Comparison of ENCODE assay signal across 19 mouse cellular contexts in the genomic region with DNA sequence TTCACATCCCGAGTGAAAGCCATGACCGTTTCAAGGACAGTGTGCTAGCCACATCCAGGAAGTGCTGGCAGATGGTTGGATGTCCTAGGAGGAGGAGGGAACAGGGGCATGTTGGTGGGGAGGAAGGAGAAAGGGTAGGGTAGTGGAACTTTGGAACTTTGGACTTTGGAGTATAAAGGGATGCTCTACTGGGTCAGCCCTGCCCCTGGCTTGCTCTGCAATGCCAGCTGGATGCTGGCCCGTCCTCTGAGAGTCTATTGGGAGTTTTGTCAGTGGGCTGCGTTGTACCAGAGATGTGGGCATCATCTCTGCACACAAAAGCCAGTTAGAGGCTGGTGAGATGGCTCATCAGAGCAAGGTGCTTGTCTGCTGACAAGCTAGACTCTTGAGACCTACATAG.
DNase-seq lines count a peak whose midpoint lies in the region; ATAC-seq lines count a peak whose summit lies in the region.
"Had no signal": no experiment of that assay in that cellular context is flagged by ENCODE, and none has a peak within 500 bp of the region (broad histone marks: within the 10 kb centered on the region; RNA-seq: fewer than 3 reads in every experiment).

No protein-coding gene starts in this region.

- H3K4me3 ChIP-seq in kidney, embryonic 16.5 days (ENCODE audit: low read length), result no peak overlapping the region
- H3K4me3 ChIP-seq in kidney, embryonic 14.5 days (ENCODE audit: low read length), result no peak overlapping the region
- H3K4me3 ChIP-seq: embryonic facial prominence, embryonic 10.5 days; embryonic facial prominence, embryonic 12.5 days; forebrain, embryonic 13.5 days; forebrain, embryonic 15.5 days had no signal

- peaks cover 18% of the 10 kb centered on the region for H3K4me1 ChIP-seq in kidney, embryonic 16.5 days (ENCODE audit: insufficient read depth, low read length)
- no peaks in the 10 kb centered on the region for H3K4me1 ChIP-seq in kidney, embryonic 14.5 days (ENCODE audit: control insufficient read depth, insufficient read depth, low read length)
- H3K4me1 ChIP-seq: embryonic facial prominence, embryonic 12.5 days; forebrain, embryonic 13.5 days had no signal

- H3K4me2 ChIP-seq in kidney, embryonic 16.5 days (replicated peaks; ENCODE audit: low read depth, low read length), result no peak overlapping the region
- no peak overlapping the region for H3K4me2 ChIP-seq in kidney, embryonic 14.5 days (replicated peaks; ENCODE audit: low read depth, low read length)
- H3K4me2 ChIP-seq: embryonic facial prominence, embryonic 12.5 days; forebrain, embryonic 13.5 days; forebrain, embryonic 15.5 days had no signal

- no peaks in the 10 kb centered on the region for H3K27me3 ChIP-seq in kidney, embryonic 16.5 days (ENCODE audit: insufficient read depth, low read length)
- no peaks in the 10 kb centered on the region for H3K27me3 ChIP-seq in kidney, embryonic 14.5 days (ENCODE audit: control insufficient read depth, insufficient read depth, low read length)
- H3K27me3 ChIP-seq: embryonic facial prominence, embryonic 12.5 days; forebrain, embryonic 13.5 days; forebrain, embryonic 15.5 days had no signal

- WGBS in kidney, embryonic 16.5 days, result 74% methylated on average over 4 of the region's 4 CpGs
- WGBS in kidney, embryonic 14.5 days, result 82% methylated on average over 4 of the region's 4 CpGs

- no peaks in the 10 kb centered on the region for H3K36me3 ChIP-seq in kidney, embryonic 16.5 days (ENCODE audit: insufficient read depth, low read length)
- no peaks in the 10 kb centered on the region for H3K36me3 ChIP-seq in kidney, embryonic 14.5 days (ENCODE audit: control insufficient read depth, insufficient read depth, low read length)
- H3K36me3 ChIP-seq: embryonic facial prominence, embryonic 10.5 days; embryonic facial prominence, embryonic 12.5 days; forebrain, embryonic 15.5 days had no signal

- no peak overlapping the region for H3K27ac ChIP-seq in kidney, embryonic 16.5 days (ENCODE audit: low read length)
- no peak overlapping the region for H3K27ac ChIP-seq in kidney, embryonic 14.5 days (ENCODE audit: low read depth, low read length)
- H3K27ac ChIP-seq: embryonic facial prominence, embryonic 10.5 days; embryonic facial prominence, embryonic 12.5 days; forebrain, embryonic 13.5 days; forebrain, embryonic 15.5 days had no signal

- no peak overlapping the region for H3K9ac ChIP-seq in kidney, embryonic 16.5 days (replicated peaks; ENCODE audit: low read length)
- H3K9ac ChIP-seq in kidney, embryonic 14.5 days (ENCODE audit: low read depth, low read length), result no peak overlapping the region
- H3K9ac ChIP-seq: embryonic facial prominence, embryonic 12.5 days; forebrain, embryonic 13.5 days; forebrain, embryonic 15.5 days had no signal

- H3K9me3 ChIP-seq in kidney, embryonic 16.5 days (ENCODE audit: low read length), result no peaks in the 10 kb centered on the region; the same call in 1 of the 2 replicates
- no peaks in the 10 kb centered on the region for H3K9me3 ChIP-seq in kidney, embryonic 14.5 days (ENCODE audit: control insufficient read depth, low read length)
- H3K9me3 ChIP-seq: embryonic facial prominence, embryonic 12.5 days; forebrain, embryonic 13.5 days; forebrain, embryonic 15.5 days had no signal

- peak; percentile 42 for DNase-seq in kidney, adult 18-20 months
- peak; percentile 70 for DNase-seq in kidney, adult 8-10 months
- peak; percentile 39 to 70 for DNase-seq in kidney, postnatal 25 days
- DNase-seq in kidney, postnatal 4 days, result no peak
- DNase-seq in cerebellum, adult 11-12 months, result no peak
- DNase-seq: adrenal gland, adult 2 months; adrenal gland, postnatal 10 days; adrenal gland, postnatal 25 days; cerebellum, adult 11 months; cerebellum, adult 2 months; cerebellum, adult 9-10 months; cerebellum, postnatal 10 days; cerebellum, postnatal 25 days had no signal

- no peak for ATAC-seq in kidney, embryonic 16.5 days (ENCODE audit: low FRiP score, low TSS enrichment)
- no peak for ATAC-seq in kidney, embryonic 14.5 days (ENCODE audit: low FRiP score, low TSS enrichment)
- ATAC-seq: forebrain, embryonic 13.5 days; forebrain, embryonic 15.5 days had no signal

Comparison
In these comparisons a context has a peak if more than half of its experiments do, and no peak if none do; other contexts are left out.
1. DNase-seq: peak in kidney, adult 18-20 months (single experiment), kidney, adult 8-10 months (2 of 2) and kidney, postnatal 25 days (2 of 2); none in kidney, postnatal 4 days (0 of 2) and cerebellum, adult 11-12 months (single experiment).